Mouse (Mus musculus): ENCODE results near the gene Sipa1. TPM values are rescaled to one million over a fixed set of nuclear protein-coding genes. Genes with fewer than 3 reads are reported as not detected.

The Sipa1 gene
- 202 TPM for total RNA-seq (2023)

DNA sequence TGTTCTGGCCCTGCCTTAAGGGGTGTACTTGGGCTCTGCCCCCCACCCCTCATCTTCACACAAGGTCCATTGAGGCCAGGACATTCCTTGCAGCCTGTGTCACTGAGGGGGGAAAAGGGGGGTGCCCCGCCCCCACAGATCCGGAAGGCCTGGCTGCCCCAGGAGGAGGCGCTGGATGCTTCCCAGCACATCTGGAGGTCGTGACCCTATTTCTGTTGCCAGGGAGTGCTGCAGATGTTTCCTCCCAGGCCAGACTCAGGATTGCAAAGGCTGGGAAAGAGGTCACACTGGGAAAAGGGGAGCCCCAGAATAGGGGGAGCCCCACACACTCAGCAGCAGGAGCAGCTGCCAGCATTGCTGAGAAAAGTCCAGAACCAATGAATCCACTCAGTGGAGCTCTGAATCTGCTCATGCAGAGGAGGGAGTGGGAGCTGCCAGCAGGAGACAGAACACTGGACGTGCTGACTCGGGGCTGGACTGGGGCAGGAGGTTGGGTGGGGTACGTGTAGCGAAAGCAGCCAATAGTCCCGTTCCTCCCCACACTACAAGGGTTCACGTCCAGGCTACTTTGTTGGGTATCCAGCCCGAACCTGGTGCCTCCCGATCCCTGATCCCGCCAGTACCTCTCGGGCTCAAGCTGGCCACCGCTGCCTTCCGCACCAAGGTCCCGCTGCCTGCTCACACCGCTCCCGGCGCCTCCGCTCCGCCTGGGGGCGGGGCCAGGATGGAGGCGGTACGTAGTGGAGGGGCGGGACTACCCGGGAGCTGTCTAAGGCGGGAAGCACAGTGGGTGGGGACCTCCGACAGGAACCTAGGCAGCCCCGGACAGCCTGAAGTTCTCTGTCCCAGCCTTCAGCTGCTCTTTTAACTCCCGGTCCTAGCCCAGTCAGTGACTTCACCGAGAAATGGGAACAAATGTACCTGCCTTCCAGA is at the start of gene Sipa1:
Gene Sipa1 (minus strand): TSS at position 727 of the 933 bp plus-strand sequence.

DNA sequence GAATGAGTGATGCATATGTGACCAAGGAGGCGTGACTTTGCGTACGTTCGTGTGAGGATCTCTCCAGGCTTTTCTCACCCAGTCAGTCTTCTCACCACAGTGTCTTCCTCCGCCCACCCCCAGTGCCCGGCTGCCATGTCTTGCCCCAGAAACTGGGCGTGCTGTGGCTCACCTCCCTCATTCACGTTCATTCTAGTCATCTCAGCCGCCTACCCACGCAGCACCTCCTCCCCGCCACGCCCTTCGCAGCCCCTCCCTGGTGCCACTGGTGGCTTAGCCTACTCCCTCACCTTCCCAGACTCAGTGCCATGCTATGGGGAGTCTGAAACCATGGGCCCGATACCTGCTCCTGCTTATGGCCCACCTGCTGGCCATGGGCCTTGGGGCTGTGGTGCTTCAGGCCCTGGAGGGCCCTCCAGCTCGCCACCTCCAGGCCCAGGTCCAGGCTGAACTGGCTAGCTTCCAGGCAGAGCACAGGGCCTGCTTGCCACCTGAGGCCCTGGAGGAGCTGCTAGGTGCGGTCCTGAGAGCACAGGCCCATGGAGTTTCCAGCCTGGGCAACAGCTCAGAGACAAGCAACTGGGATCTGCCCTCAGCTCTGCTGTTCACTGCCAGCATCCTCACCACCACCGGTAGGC is 40.8 kb upstream of the Sipa1 start, which contains the start of gene Kcnk7:
Gene Kcnk7 (plus strand): TSS at position 205 of the 638 bp plus-strand sequence.

DNA sequence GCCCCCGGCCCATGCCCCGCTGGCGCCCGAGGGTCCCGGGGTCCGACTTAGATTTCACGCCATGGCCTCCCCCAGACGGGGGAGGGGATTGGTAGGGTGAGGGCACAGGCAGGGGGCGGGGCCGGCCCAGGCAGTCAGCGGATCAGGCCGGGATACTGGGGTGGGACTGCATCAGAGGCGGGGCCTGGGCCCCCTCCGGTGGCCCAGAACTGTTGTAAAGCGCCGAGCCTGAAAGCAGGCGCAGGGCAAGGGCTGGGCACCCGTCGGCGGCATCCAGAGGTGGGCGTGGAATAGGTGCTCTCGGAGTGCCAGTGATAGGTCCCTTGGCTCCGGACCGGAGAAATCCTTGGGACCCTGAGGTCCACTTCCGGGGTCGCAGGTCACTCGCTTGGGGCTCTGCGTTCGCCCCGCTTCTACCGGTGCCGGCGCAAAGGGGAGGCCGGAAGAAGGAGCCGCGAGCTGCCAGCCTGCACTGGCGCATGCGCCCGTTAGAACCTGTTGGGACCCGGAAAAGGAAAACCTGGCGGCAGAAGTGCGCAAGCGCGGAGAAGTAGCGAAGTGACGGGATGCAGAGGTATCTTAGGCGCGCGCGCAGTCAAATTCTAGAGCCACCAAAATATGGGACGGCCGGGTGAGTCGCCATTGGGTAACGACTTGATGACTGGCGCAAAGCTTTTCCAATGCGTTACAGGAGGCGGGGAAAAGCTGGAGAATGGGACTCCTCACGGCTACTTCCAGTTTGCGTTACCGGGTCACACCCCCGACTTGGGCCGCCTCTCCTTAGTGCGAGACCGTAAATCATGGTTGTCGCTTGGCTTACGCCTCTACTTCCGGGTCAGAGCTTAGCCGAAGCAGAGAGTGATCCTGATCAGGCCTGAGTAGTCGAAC is 24.9 kb upstream of the Sipa1 start, which contains the start of the genes Map3k11 and Pcnx3:
Gene Map3k11 (plus strand): TSS at position 543 of the 888 bp plus-strand sequence.
Gene Pcnx3 (minus strand): TSS at position 709 of the 888 bp plus-strand sequence.

GRCm38 (mm10) chr19:5637069-5638047 is 26.1 kb downstream of the Sipa1 start, which contains the start of gene Rela:
Rela (plus strand) TSS chr19:5637483.

GRCm38 (mm10) chr19:5609547-5610404 is 53.7 kb downstream of the Sipa1 start, which contains the start of gene Kat5:
Kat5 (minus strand) TSS chr19:5610237.

GRCm38 (mm10) chr19:5601752-5602541 is 61.6 kb downstream of the Sipa1 start, which contains the start of gene Rnaseh2c:
Rnaseh2c (plus strand) TSS chr19:5601873.

Other genes with a start within 250 kb of the Sipa1 start
- gene Drap1, start 238.7 kb downstream of the Sipa1 start, total RNA-seq (2023), result 174 TPM
- 61.4 TPM for gene AI837181, start 238.6 kb downstream of the Sipa1 start, total RNA-seq (2023)
- gene Fosl1, start 216.2 kb downstream of the Sipa1 start, total RNA-seq (2023), result 0.71 TPM
- 7.5 TPM for gene Ccdc85b, start 205.8 kb downstream of the Sipa1 start, total RNA-seq (2023)
- gene Fibp, start 203.1 kb downstream of the Sipa1 start, total RNA-seq (2023), result 76.3 TPM
- 54.6 TPM for gene Ctsw, start 195.2 kb downstream of the Sipa1 start, total RNA-seq (2023)
- 1.6 TPM for gene Efemp2, start 189.8 kb downstream of the Sipa1 start, total RNA-seq (2023)
- 47.9 TPM for gene Mus81, start 175.3 kb downstream of the Sipa1 start, total RNA-seq (2023)
- gene Cfl1, start 173.3 kb downstream of the Sipa1 start, total RNA-seq (2023), result 1,409 TPM
- gene 1700020D05Rik, start 159.9 kb downstream of the Sipa1 start, total RNA-seq (2023), result 1.4 TPM
- gene Snx32, start 153.2 kb downstream of the Sipa1 start, total RNA-seq (2023), result 6.6 TPM
- gene Ovol1, start 103.1 kb downstream of the Sipa1 start, total RNA-seq (2023), result not detected
- gene Ap5b1, start 95.7 kb downstream of the Sipa1 start, total RNA-seq (2023), result 24.4 TPM
- gene Rnaseh2c, start 61.8 kb downstream of the Sipa1 start, total RNA-seq (2023), result 97.8 TPM
- gene Kat5, start 53.5 kb downstream of the Sipa1 start, total RNA-seq (2023), result 120 TPM
- gene Rela, start 26.2 kb downstream of the Sipa1 start, total RNA-seq (2023), result 154 TPM
- gene Map3k11, start 25.0 kb upstream of the Sipa1 start, total RNA-seq (2023), result 51.2 TPM
- 191 TPM for gene Pcnx3, start 25.2 kb upstream of the Sipa1 start, total RNA-seq (2023)
- not detected for gene Kcnk7, start 40.7 kb upstream of the Sipa1 start, total RNA-seq (2023)
- 25.5 TPM for gene Ehbp1l1, start 62.6 kb upstream of the Sipa1 start, total RNA-seq (2023)
- 33.6 TPM for gene Fam89b, start 65.9 kb upstream of the Sipa1 start, total RNA-seq (2023)
- gene Ltbp3, start 77.2 kb upstream of the Sipa1 start, total RNA-seq (2023), result 2.5 TPM
- gene Scyl1, start 107.7 kb upstream of the Sipa1 start, total RNA-seq (2023), result 76.3 TPM
- 161 TPM for gene Frmd8, start 211.6 kb upstream of the Sipa1 start, total RNA-seq (2023)
- 29.7 TPM for gene Slc25a45, start 214.1 kb upstream of the Sipa1 start, total RNA-seq (2023)
- 2.4 TPM for gene Tigd3, start 230.4 kb upstream of the Sipa1 start, total RNA-seq (2023)
- 153 TPM for gene Dpf2, start 249.3 kb upstream of the Sipa1 start, total RNA-seq (2023)

All from CD4-positive naive resting alpha-beta T cell, adult 57 days (primary cell).